Mouse (Mus musculus) thymus, postnatal 0 days (tissue): ENCODE results near the gene Katnbl1. TPM values are rescaled to one million over a fixed set of nuclear protein-coding genes. Genes with fewer than 3 reads are reported as not detected.

ENCODE experiments used
- polyA plus RNA-seq: library from polyadenylated mRNA; unstranded; fragments of >200 nt; fragmentation: Nextera tagmentation; extraction: Ambion mirVana; gene quantifications from 2 replicates; pipeline ENCODE4 v1.2.1, GENCODE M21; 2015

Katnbl1 gene
- polyA plus RNA-seq, 1 experiment from 2014 or later, result 33.2 TPM

Other genes with a start within 250 kb of the Katnbl1 start
- not detected in 2 replicates for gene Olfr1316, start 244.2 kb upstream of the Katnbl1 start, polyA plus RNA-seq
- gene Olfr1317, start 238.9 kb upstream of the Katnbl1 start, polyA plus RNA-seq, result not detected in 2 replicates
- 0.09 TPM in 1 of 2 replicates, not detected in the other for gene Olfr1318, start 225.0 kb upstream of the Katnbl1 start, polyA plus RNA-seq
- 8.1 and 11.4 TPM in 2 replicates for gene Lpcat4, start 139.7 kb upstream of the Katnbl1 start, polyA plus RNA-seq
- gene Nutm1, start 119.9 kb upstream of the Katnbl1 start, polyA plus RNA-seq, result 0.04 and 0.08 TPM in 2 replicates
- 283 and 333 TPM in 2 replicates for gene Nop10, start 117.3 kb upstream of the Katnbl1 start, polyA plus RNA-seq
- 15.8 and 19.4 TPM in 2 replicates for gene Slc12a6, start 113.4 kb upstream of the Katnbl1 start, polyA plus RNA-seq
- gene Gm21985, start 112.9 kb upstream of the Katnbl1 start, polyA plus RNA-seq, result not detected in 2 replicates
- gene Emc4, start 11.2 kb upstream of the Katnbl1 start, polyA plus RNA-seq, result 123 and 127 TPM in 2 replicates
- 25.0 and 25.2 TPM in 2 replicates for gene Emc7, start 75.8 kb downstream of the Katnbl1 start, polyA plus RNA-seq
- not detected in 2 replicates for gene Chrm5, start 101.6 kb downstream of the Katnbl1 start, polyA plus RNA-seq
- gene Aven, start 113.8 kb downstream of the Katnbl1 start, polyA plus RNA-seq, result 5.2 and 6.0 TPM in 2 replicates